Mouse (Mus musculus): ENCODE measurements around the gene Elmo3.

Elmo3 gene

DNA sequence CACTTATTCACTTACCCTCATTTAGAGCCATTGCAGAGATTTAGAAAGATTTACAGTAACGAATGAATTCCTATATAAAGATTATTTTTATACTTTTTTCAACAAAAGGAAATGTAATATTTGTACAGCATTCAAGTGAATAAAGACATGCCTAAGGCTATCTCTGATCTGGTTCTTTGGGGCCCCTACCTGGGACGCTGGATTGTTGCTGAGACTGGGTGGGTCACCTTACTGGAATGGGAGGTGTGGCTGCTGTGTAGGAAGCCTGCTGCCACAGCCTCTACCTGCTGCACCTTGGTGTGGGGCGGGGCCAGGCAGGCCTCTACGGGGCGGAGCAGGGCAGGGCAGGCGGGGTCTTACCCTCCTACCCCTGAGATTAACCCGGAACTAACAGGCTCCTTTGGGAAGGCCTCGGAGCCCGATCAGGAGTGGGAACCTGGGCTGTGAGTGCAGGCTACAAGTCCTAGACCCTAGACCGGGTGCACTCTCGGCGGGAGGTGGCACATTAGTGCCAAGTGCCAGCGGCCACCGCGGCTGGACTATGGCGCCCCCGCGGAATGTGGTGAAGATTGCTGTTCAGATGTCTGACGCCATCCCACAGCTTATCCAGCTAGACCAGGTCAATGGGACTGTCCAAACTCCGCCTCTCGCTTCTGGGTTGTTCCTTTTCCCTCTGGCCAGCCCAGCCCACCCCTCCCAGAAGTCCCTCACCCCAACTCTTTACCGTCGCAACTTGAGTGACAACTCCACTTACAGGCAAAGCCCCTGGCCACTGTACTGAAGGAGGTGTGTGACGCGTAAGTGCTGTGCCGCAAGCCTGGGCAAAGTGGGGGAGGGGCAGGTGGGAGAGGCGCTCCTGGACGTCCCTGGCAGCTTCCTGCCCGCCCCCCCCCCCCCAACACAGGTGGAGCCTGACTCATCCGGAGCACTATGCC lies at the start of gene Elmo3:
Gene Elmo3, plus strand, starts transcription at position 391 of the 935 bp plus-strand sequence.
- DNase-seq: peak; percentile 62

- no peak for DNase-seq
Observed at GRCm38 (mm10) chr8:105257318-105258114, 47.9 kb upstream of the Elmo3 start.

DNA sequence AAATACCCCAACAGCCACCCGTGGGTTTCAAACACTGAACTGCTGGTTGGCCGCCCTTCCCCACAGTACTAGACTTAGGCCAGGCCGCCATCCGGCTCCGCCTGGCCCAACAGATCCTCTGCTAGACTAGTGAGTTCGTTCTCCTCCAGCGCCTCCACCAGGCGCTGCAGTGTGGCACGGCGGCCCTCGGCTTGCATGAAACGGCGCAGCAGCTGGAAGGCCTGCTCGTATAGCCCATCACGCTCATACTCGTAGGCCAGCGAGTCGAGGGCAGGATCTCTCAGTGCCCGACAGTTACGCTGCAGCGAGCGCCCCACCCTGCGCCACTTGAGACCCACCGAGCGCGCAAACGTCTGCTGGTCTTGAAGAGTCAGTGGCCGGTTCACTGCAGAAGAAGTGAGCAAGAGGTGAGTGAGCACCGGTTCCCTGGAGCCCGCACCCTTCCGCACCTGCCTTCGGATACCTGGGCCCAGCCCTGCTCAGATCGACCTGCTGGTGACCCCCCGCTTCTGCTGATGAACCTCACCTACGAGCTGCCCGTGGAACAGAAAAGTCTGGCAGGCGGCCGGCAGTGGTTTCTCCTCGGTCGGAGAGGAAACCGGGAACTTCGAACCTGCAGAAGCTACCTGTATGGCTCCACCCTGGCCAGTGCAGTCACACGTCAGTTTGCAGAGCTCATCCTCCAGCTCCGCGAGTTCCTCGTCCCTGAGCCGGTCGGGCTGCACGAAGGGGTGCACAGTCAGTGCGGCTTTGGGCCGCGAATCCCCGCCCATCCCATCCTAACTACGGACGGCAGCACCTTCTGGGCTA lies 46.3 kb upstream of the Elmo3 start:
- DNase-seq: no peak

DNA sequence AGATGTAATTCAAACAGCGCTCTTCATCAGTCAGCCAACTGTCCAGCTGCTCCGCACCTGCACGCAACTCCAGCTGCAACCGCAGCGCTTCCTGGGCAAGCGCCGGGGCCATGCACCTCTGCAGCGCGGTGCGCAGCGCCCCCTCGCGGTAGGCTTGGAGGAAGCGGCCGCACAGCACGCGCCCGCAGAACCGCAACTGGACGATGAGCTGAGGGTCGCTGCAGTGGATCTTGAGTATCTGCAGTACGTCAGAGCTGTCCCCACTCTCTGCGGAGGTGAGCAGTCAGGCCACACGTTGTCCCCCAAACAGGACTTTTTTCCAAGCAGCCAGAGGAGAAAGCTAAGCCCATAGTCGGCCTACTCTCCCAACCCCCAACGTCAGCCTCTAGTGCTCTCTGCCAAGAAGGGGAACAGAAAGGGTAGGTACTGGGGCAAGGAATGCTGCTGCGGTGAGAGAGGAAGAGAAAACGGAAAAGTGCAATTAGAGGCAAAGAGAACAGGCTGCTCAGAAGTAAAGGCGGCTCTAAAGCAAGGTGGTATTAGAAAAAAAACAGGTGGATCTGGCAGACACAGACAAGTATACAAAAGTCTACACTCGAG lies 45.6 kb upstream of the Elmo3 start:
- DNase-seq: peak; percentile 79

GRCm38 (mm10) chr8:105260371-105261099 lies 44.9 kb upstream of the Elmo3 start:
- DNase-seq: no peak

DNA sequence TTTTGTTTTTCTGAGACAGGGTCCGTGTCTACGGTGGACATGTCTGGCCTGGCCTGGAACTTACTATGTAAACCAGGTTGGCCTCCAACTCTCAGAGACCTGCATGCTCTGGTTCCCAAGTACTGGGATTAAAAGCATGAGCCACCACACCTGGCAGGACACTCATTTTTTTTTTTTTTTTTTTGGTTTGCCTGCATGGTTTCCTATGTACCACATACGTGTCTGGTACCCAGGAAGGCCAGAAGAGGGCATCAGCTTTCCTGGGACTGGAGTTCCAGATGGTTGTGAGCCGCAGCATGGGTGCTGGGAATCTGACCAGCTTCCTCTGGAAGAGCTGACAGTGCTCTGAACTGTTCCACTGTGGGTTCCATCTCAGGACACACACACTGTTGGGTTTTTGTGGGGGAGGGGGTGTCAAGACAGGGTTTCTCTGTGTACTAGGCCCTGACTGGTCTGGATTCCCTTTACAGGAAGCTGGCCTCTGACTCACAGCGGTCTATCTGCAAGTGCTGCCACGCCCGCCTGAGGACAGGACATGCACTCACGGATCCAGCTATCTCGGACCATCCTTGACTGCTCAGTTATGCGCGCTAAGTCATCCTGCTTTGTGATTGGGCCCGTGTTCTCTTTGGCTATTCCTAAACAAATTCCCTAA lies 43.9 kb upstream of the Elmo3 start:
- DNase-seq: no peak

GRCm38 (mm10) chr8:105263244-105263912 lies 42.0 kb upstream of the Elmo3 start:
- DNase-seq: no peak

GRCm38 (mm10) chr8:105264024-105264982 lies 41.1 kb upstream of the Elmo3 start, which contains the start of the genes Tradd and Fbxl8:
Gene Tradd, minus strand, starts transcription at chr8:105264609.
Gene Fbxl8, plus strand, starts transcription at chr8:105264648.
- peak; percentile 78 for DNase-seq

- peak; percentile 57 for DNase-seq
Observed at GRCm38 (mm10) chr8:105265128-105265527, 40.3 kb upstream of the Elmo3 start.

DNA sequence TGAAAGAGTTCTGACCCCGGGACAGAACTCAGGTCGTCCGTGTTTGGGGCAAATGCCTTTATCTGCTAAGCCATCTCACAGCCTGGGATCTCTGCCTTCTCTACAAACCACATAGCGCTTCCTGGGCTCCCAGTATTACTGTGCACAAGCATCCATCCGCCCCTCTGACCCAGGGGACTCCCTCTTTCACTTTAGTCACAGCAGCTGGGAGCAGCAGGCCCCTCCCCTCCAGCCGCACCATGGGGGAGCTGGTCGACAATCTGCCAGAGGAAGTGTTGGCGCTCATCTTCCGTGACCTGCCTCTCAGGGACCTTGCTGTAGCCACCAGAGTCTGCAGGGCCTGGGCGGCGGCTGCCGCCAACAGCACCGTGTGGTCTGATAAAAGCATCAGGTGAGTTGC lies 38.6 kb upstream of the Elmo3 start:
- DNase-seq: peak; percentile 40

- DNase-seq: no peak
Observed at GRCm38 (mm10) chr8:105268342-105269074, 36.9 kb upstream of the Elmo3 start.

- no peak for DNase-seq
Observed at GRCm38 (mm10) chr8:105269075-105269458, 36.3 kb upstream of the Elmo3 start.

DNA sequence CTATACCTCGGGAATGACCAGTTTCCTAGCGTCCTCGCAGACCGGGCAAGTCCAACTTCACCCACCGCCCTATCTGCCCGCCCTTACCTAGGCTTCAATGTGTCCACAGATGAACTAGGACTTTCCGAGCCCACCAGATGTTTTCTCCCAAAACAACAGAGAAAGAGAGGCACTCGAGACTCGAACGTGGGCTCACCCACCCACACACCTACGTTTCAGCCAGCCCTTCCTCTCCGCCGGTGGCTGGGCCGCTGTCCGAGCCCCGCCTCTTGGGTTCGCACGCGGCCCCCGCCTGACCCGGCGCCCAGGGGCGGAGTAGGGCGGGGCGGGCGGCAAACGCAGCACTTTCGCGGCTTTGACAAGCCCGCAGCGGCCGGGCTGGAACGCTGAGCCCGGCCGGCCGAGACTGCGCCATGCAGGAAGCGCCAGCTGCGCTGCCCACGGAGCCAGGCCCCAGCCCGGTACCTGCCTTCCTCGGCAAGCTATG lies 35.9 kb upstream of the Elmo3 start, which contains the start of gene Hsf4:
Gene Hsf4, plus strand, starts transcription at position 341 of the 487 bp plus-strand sequence.
- no peak for DNase-seq

- DNase-seq: no peak
Observed at GRCm38 (mm10) chr8:105270101-105270915, 35.1 kb upstream of the Elmo3 start.

DNA sequence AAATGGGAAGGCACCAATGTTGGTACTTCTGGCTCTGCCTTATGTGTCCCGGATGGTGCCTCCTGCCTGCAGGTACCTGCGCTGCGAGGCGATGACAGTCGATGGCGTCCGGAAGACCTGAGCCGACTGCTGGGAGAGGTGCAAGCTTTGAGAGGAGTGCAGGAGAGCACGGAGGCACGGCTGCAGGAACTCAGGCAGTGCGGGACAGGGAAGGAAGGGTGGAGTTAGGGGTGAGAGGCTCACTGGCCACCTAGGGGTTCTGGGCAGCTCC lies 34.5 kb upstream of the Elmo3 start:
- no peak for DNase-seq

DNA sequence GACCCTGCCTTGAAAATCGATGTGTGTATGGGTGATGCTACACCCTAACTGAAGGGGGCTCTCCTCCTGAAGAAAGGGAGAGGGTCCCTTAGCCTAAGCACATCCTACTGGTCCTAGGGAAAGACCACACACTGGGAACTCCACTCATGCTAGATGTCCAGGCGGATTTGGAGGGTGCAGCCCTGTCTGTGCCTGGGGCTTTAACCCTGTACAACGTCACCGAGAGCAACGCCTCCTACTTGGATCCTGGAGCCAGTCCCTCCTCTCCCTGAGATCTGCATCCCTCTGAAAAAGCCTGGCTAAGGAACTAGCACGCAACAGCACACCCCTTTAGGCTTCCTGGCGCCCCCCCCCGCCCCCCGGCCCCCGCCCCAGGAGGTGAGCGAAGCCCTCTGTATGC lies 30.0 kb upstream of the Elmo3 start:
- DNase-seq: no peak

GRCm38 (mm10) chr8:105275840-105276239 lies 29.6 kb upstream of the Elmo3 start, which contains the start of gene Nol3:
Gene Nol3, plus strand, starts transcription at chr8:105276140.
- no peak for DNase-seq
